Mouse (Mus musculus): ENCODE measurements at regions not wholly inside any gene's neighbourhood (a gene's known extent, or its start where the extent isn't known, plus 50 kb on each side); places are given as distances from the start of the nearest gene placed in this dataset.

- no peak for DNase-seq (ENCODE audit: low read depth)
Observed at GRCm38 (mm10) chr2:137705724-137706422, 550.5 kb upstream of the Btbd3 start.

GRCm38 (mm10) chr2:137704948-137705723 lies 551.2 kb upstream of the Btbd3 start:
- no peak for DNase-seq (ENCODE audit: low read depth)

GRCm38 (mm10) chr2:137704565-137704947 lies 551.8 kb upstream of the Btbd3 start:
- no peak for DNase-seq (ENCODE audit: low read depth)

- no peak for DNase-seq (ENCODE audit: low read depth)
Observed at GRCm38 (mm10) chr2:137704051-137704450, 552.3 kb upstream of the Btbd3 start.

- DNase-seq (ENCODE audit: low read depth) = no peak
Observed at GRCm38 (mm10) chr2:137695885-137696284, 560.5 kb upstream of the Btbd3 start.

GRCm38 (mm10) chr2:137694020-137694419 lies 562.3 kb upstream of the Btbd3 start:
- no peak for DNase-seq (ENCODE audit: low read depth)

GRCm38 (mm10) chr2:137687208-137687607 lies 569.2 kb upstream of the Btbd3 start:
- no peak for DNase-seq (ENCODE audit: low read depth)

GRCm38 (mm10) chr2:137686735-137687134 lies 569.6 kb upstream of the Btbd3 start:
- no peak for DNase-seq (ENCODE audit: low read depth)

- no peak for DNase-seq (ENCODE audit: low read depth)
Observed at GRCm38 (mm10) chr2:137681762-137682161, 565.3 kb upstream of the Jag1 start.

- no peak for DNase-seq (ENCODE audit: low read depth)
Observed at GRCm38 (mm10) chr2:137663171-137663570, 546.7 kb upstream of the Jag1 start.

- no peak for DNase-seq (ENCODE audit: low read depth)
Observed at GRCm38 (mm10) chr2:137662216-137662615, 545.8 kb upstream of the Jag1 start.

GRCm38 (mm10) chr2:137660449-137660848 lies 544.0 kb upstream of the Jag1 start:
- no peak for DNase-seq (ENCODE audit: low read depth)

- no peak for DNase-seq (ENCODE audit: low read depth)
Observed at GRCm38 (mm10) chr2:137654296-137654695, 537.9 kb upstream of the Jag1 start.

GRCm38 (mm10) chr2:137644160-137644559 lies 527.7 kb upstream of the Jag1 start:
- no peak for DNase-seq (ENCODE audit: low read depth)

GRCm38 (mm10) chr2:137643269-137644055 lies 527.0 kb upstream of the Jag1 start:
- DNase-seq (ENCODE audit: low read depth) = no peak

- no peak for DNase-seq (ENCODE audit: low read depth)
Observed at GRCm38 (mm10) chr2:137635019-137635621, 518.7 kb upstream of the Jag1 start.

- no peak for DNase-seq (ENCODE audit: low read depth)
Observed at GRCm38 (mm10) chr2:137616637-137617036, 500.2 kb upstream of the Jag1 start.

- no peak for DNase-seq (ENCODE audit: low read depth)
Observed at GRCm38 (mm10) chr2:137613791-137614190, 497.3 kb upstream of the Jag1 start.

- no peak for DNase-seq (ENCODE audit: low read depth)
Observed at GRCm38 (mm10) chr2:137608506-137608905, 492.1 kb upstream of the Jag1 start.

- no peak for DNase-seq (ENCODE audit: low read depth)
Observed at GRCm38 (mm10) chr2:137598136-137598535, 481.7 kb upstream of the Jag1 start.

GRCm38 (mm10) chr2:137594509-137594908 lies 478.1 kb upstream of the Jag1 start:
- DNase-seq (ENCODE audit: low read depth) = no peak

GRCm38 (mm10) chr2:137591551-137591950 lies 475.1 kb upstream of the Jag1 start:
- DNase-seq (ENCODE audit: low read depth) = no peak
